8 mouse cellular contexts compared by ENCODE assay signal in the genomic region with DNA sequence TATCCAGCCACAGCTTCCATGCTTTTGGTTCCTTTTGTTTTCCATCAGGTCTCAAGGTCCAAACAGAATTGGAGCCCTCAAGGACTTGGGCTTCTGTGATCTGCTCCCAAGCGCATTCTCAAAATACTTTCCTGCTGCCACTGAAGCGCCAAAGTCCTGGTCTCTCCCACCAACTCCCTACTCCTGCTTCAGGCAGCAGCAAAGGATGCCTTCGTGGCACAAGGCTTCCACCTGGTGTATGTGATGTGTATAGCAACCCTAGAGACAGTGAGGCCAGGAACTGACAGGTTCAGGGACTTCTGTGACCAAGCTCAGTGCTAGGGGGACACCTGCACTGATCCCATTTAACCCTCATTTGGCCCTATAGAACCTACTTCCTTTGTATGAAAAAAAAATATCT. TPM values are rescaled to one million over a fixed set of nuclear protein-coding genes. Genes with fewer than 3 reads are reported as not detected.
DNase-seq lines count a peak whose midpoint lies in the region; ATAC-seq and TF ChIP-seq lines count a peak whose summit lies in the region.

No protein-coding gene starts in this region.

- intact Hi-C loops in left cerebral cortex, postnatal 4 days (cut with DNase I), result loop anchor here (2.0 to 5.0 kb wide), 2 partner anchors 116 to 255 kb away; no protein-coding TSS in a partner anchor

- in situ Hi-C loops in CH12.LX (cut with MboI; ENCODE audit: low pct_ligation_motif_present, low pct_unique_long_range_greater_than_20kb, low sequenced_read_pairs), result loop anchor here (25.0 kb wide), 1 partner anchor 344 kb away; no protein-coding TSS in a partner anchor

- no peak for TF ChIP-seq POLR2A in CH12.LX (IDR thresholded peaks at IDR 0.05; ENCODE audit: low read depth, low read length)

- peak; percentile 36; the same call in 1 of the 2 replicates for ATAC-seq in heart, postnatal 0 days (ENCODE audit: insufficient read depth, low read depth)

- H3K36me3 ChIP-seq in heart, postnatal 0 days (replicated peaks; ENCODE audit: control insufficient read depth, insufficient read depth, low read length), result no peaks in the 10 kb centered on the region
- no peaks in the 10 kb centered on the region for H3K36me3 ChIP-seq in CH12.LX (replicated peaks in 1 of 2; ENCODE audit: control insufficient read depth in 1 of 2, insufficient read depth in 1 of 2, low read length in 1 of 2)

- no peak overlapping the region for H3K4me3 ChIP-seq in heart, postnatal 0 days (ENCODE audit: low read depth, low read length)
- H3K4me3 ChIP-seq in CH12.LX (replicated peaks in 1 of 3; ENCODE audit: low read depth in 2 of 3, low read length in 2 of 3, poor library complexity in 1 of 3), result no peak overlapping the region

- H3K4me1 ChIP-seq in heart, postnatal 0 days (ENCODE audit: control insufficient read depth, insufficient read depth), result no peaks in the 10 kb centered on the region
- H3K4me1 ChIP-seq in CH12.LX (ENCODE audit: control insufficient read depth in 1 of 2, insufficient read depth in 2 of 2), result 0 out of 4 replicates have a peak, but pooled peaks cover 0 to 4% of the 10 kb centered on the region in 2 experiments

- TF ChIP-seq EP300 in heart, postnatal 0 days (IDR thresholded peaks at IDR 0.05; ENCODE audit: low read depth), result no peak
- TF ChIP-seq EP300 in CH12.LX (IDR thresholded peaks at IDR 0.05; ENCODE audit: low read length), result no peak

- no peaks in the 10 kb centered on the region for H3K79me2 ChIP-seq in CH12.LX (replicated peaks; ENCODE audit: control insufficient read depth, extremely low read depth, insufficient read depth, poor library complexity, severe bottlenecking)

- peaks cover 18% of the 10 kb centered on the region; the same call in 1 of the 2 replicates for H3K27me3 ChIP-seq in heart, postnatal 0 days (ENCODE audit: control insufficient read depth, insufficient read depth, low read length)
- H3K27me3 ChIP-seq in CH12.LX (replicated peaks), result peaks cover 65% of the 10 kb centered on the region

- no peak overlapping the region for H3K9ac ChIP-seq in heart, postnatal 0 days (replicated peaks; ENCODE audit: low read depth, low read length)
- H3K9ac ChIP-seq in CH12.LX (ENCODE audit: insufficient read depth, low read depth), result no peak overlapping the region

- TF ChIP-seq CTCF in heart, postnatal 0 days (IDR thresholded peaks at IDR 0.05; ENCODE audit: low read depth), result peak; percentile 84
- peak in 1 of 2 experiments; percentile 58; a peak in 2 of 4 replicates for TF ChIP-seq CTCF in CH12.LX (conservative IDR thresholded peaks at IDR 0.05 in 1 of 2, IDR thresholded peaks at IDR 0.05 in 1 of 2; ENCODE audit: low read depth in 2 of 2, low read length in 2 of 2)

- no peak overlapping the region for H3K4me2 ChIP-seq in heart, postnatal 0 days (ENCODE audit: low read depth, low read length)
- H3K4me2 ChIP-seq in CH12.LX (ENCODE audit: insufficient read depth, low read depth, poor library complexity, severe bottlenecking), result no peak overlapping the region

- DNase-seq in heart, postnatal 0 days (ENCODE audit: low spot score), result peak; percentile 39
- no peak for DNase-seq in heart, adult 9 months (ENCODE audit: low spot score in 2 of 2)
- no peak for DNase-seq in CH12.LX (ENCODE audit: extremely low read depth)
- DNase-seq in cerebellum, adult 18-20 months, result peak; percentile 51 to 57
- DNase-seq in forelimb bud, embryonic 11.5 days (ENCODE audit: low read depth, low spot score), result peak; percentile 51
- DNase-seq in left cerebral cortex, postnatal 4 days, result peak; percentile 60
- DNase-seq in ovary, postnatal 36 days (ENCODE audit: low spot score), result peak; percentile 17
- DNase-seq in spleen, adult 18-20 months, result no peak

- 11% methylated on average over 3 of the region's 3 CpGs for WGBS in heart, postnatal 0 days

- no peak overlapping the region for H3K27ac ChIP-seq in heart, postnatal 0 days (ENCODE audit: low read depth)
- no peak overlapping the region for H3K27ac ChIP-seq in CH12.LX (ENCODE audit: insufficient read depth, low read depth)

- dilution Hi-C loops in CH12.LX (cut with MboI; ENCODE audit: extremely low pct_ligation_motif_present, extremely low pct_unique_long_range_greater_than_20kb, low sequenced_read_pairs), result no loop called here

- no peaks in the 10 kb centered on the region for H3K9me3 ChIP-seq in heart, postnatal 0 days (replicated peaks; ENCODE audit: control insufficient read depth, low read length)
- H3K9me3 ChIP-seq in CH12.LX (replicated peaks; ENCODE audit: low read length), result peaks cover 2% of the 10 kb centered on the region

- TF ChIP-seq RAD21 in CH12.LX (IDR thresholded peaks at IDR 0.05; ENCODE audit: low read depth, low read length), result peak; percentile 52

TF ChIP-seq in CH12.LX, 34 proteins besides CTCF, POLR2A, EP300 and RAD21:
- TF ChIP-seq ZNF384 (IDR thresholded peaks at IDR 0.05; ENCODE audit: low read depth, low read length), result no peak
- TF ChIP-seq SMC3 (IDR thresholded peaks at IDR 0.05; ENCODE audit: low read depth, low read length), result peak; percentile 47
TF ChIP-seq in CH12.LX: peak in this region for 1.

RNA-seq across cellular contexts. Expression of a gene that starts 54.0 kb away (rescaled TPM):
- total RNA-seq in heart, postnatal 0 days (2014; rRNA removed; ENCODE audit: low replicate concordance), result not detected in 2 replicates
- polyA plus RNA-seq in heart, postnatal 0 days (2015; fragmentation: Nextera tagmentation; extraction: Ambion mirVana), result 0.04 TPM in 1 of 2 replicates, not detected in the other
- total RNA-seq in CH12.LX (2012; rRNA removed) (not detected in 2 replicates), CH12.LX (2014; rRNA removed) (not detected in 2 replicates)
- polyA plus RNA-seq in CH12.LX (2012; ENCODE audit: insufficient read length, low read depth), result not detected in 2 replicates
- 1 to 10 TPM; 4.9 to 5.1 TPM for total RNA-seq in left cerebral cortex, postnatal 4 days (2021)

Comparison
In these comparisons a context has a peak if more than half of its experiments do, and no peak if none do; other contexts are left out.
1. DNase-seq: peak in heart, postnatal 0 days (single experiment), cerebellum, adult 18-20 months (2 of 2), forelimb bud, embryonic 11.5 days (single experiment), left cerebral cortex, postnatal 4 days (single experiment) and ovary, postnatal 36 days (single experiment); none in heart, adult 9 months (0 of 2), CH12.LX (single experiment) and spleen, adult 18-20 months (0 of 2).